Mouse (Mus musculus) heart, embryonic 11.5 days (tissue): ENCODE results near the gene Lpar1. TPM values are rescaled to one million over a fixed set of nuclear protein-coding genes. Genes with fewer than 3 reads are reported as not detected.
A peak's percentile ranks its signal among the peaks of the same experiment; 100 is the strongest.

Experiments used
- ATAC-seq: fragments of 200-750 bp; cut with Nextera tagmentation; replicated peaks from 2 replicates; pipeline ENCODE4 v1.8.0; 2017; ENCODE audit warnings: moderate library complexity; ENCODE audit not compliant: insufficient number of reproducible peaks, low FRiP score, low TSS enrichment
- H3K27ac ChIP-seq: fragments of 300-500 bp; sonication (generic); 2 replicates; pipeline ENCODE4 v1.5.1; 2014; ENCODE audit warnings: mild to moderate bottlenecking, low read depth, low read length
- H3K27me3 ChIP-seq: fragments of 300-500 bp; sonication (generic); 2 replicates; pipeline ENCODE4 v1.6.1; 2014; ENCODE audit warnings: mild to moderate bottlenecking, low read length, mixed read lengths; ENCODE audit not compliant: control insufficient read depth, insufficient read depth
- H3K36me3 ChIP-seq: fragments of 300-500 bp; sonication (generic); 2 replicates; pipeline ENCODE4 v1.6.1; 2014; ENCODE audit warnings: mild to moderate bottlenecking, low read length, moderate library complexity, mixed read lengths; ENCODE audit not compliant: control insufficient read depth, insufficient read depth
- H3K4me1 ChIP-seq: fragments of 300-500 bp; sonication (generic); 2 replicates; pipeline ENCODE4 v1.6.1; 2014; ENCODE audit warnings: low read length; ENCODE audit not compliant: control insufficient read depth, insufficient read depth
- H3K4me2 ChIP-seq: fragments of 300-500 bp; sonication (generic); 2 replicates; pipeline ENCODE4 v1.6.1; 2014; ENCODE audit warnings: mild to moderate bottlenecking, moderate library complexity
- H3K4me3 ChIP-seq: fragments of 300-500 bp; sonication (generic); 2 replicates; pipeline ENCODE4 v1.5.1; 2014; ENCODE audit warnings: low read depth, low read length
- H3K9ac ChIP-seq: fragments of 300-500 bp; sonication (generic); 2 replicates; pipeline ENCODE4 v1.6.1; 2014; ENCODE audit warnings: mild to moderate bottlenecking, low read depth, low read length, moderate library complexity
- H3K9me3 ChIP-seq: fragments of 300-500 bp; sonication (generic); replicated peaks from 2 replicates; pipeline ENCODE4 v1.6.1; 2016; ENCODE audit warnings: low read length; ENCODE audit not compliant: control insufficient read depth
- WGBS: fragments of 180-500 bp; shearing (Covaris S2); extraction: QIAGEN DNeasy Blood & Tissue Kit; methylation state at CpG from one replicate; pipeline ENCODE4 v1.1.7; 2014; ENCODE audit not compliant: insufficient replicate concordance; 5-methylcytosine and 5-hydroxymethylcytosine counted together
- polyA plus RNA-seq: library from polyadenylated mRNA; unstranded; fragments of >200 nt; fragmentation: Nextera tagmentation; extraction: Ambion mirVana; gene quantifications from 2 replicates; pipeline ENCODE4 v1.2.1, GENCODE M21; 2014

Lpar1 gene
- polyA plus RNA-seq, 1 experiment from 2014 or later: 20.5 TPM

GRCm38 (mm10) chr4:58574024-58574423 is 20.3 kb upstream of the Lpar1 start:
- no peaks in the 10 kb centered on the region for H3K4me1 ChIP-seq
- H3K4me3 ChIP-seq: no peak overlapping the region
- no peak overlapping the region for H3K9ac ChIP-seq
- no peaks in the 10 kb centered on the region for H3K36me3 ChIP-seq
- no peak overlapping the region for H3K27ac ChIP-seq
- no peak overlapping the region for H3K4me2 ChIP-seq
- no peak for ATAC-seq
- H3K27me3 ChIP-seq: no peaks in the 10 kb centered on the region
- no peaks in the 10 kb centered on the region for H3K9me3 ChIP-seq
- WGBS: 74% methylated on average over 6 of the region's 6 CpGs

- H3K9ac ChIP-seq: no peak overlapping the region
- no peak overlapping the region for H3K4me2 ChIP-seq
- ATAC-seq: no peak
- H3K4me3 ChIP-seq: no peak overlapping the region
- WGBS: 67% methylated on average over 2 of the region's 2 CpGs
- no peaks in the 10 kb centered on the region for H3K36me3 ChIP-seq
- H3K27ac ChIP-seq: no peak overlapping the region
- no peaks in the 10 kb centered on the region for H3K4me1 ChIP-seq
- H3K27me3 ChIP-seq: no peaks in the 10 kb centered on the region
- H3K9me3 ChIP-seq: no peaks in the 10 kb centered on the region
These were observed 18.7 kb upstream of the Lpar1 start for GRCm38 (mm10) chr4:58572446-58572845.

GRCm38 (mm10) chr4:58571661-58572060 is 18.0 kb upstream of the Lpar1 start:
- ATAC-seq: no peak
- no peaks in the 10 kb centered on the region for H3K4me1 ChIP-seq
- H3K9me3 ChIP-seq: no peaks in the 10 kb centered on the region
- 12% methylated on average over 3 of the region's 3 CpGs for WGBS
- no peak overlapping the region for H3K9ac ChIP-seq
- no peaks in the 10 kb centered on the region for H3K27me3 ChIP-seq
- no peak overlapping the region for H3K27ac ChIP-seq
- no peak overlapping the region for H3K4me3 ChIP-seq
- no peak overlapping the region for H3K4me2 ChIP-seq
- no peaks in the 10 kb centered on the region for H3K36me3 ChIP-seq

DNA sequence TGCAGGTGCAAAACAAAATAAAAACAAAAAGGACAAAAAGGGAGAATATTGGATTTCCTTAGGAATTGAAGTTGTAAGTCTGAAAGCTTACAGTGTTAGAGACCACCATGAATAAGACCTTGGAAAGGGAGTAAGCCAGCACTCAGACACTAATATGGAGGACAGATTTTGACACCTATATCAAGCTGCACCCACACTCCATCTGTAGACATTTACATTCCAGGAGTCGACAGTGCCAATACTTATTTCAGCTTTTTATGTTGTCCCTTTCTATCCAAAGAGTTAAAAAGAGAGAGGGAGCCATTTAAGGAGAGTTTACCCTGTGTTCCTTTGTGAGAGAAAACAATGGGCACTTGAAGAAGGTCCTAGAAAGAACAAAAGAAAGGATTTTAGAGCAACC is 17.5 kb upstream of the Lpar1 start:
- Histone ChIP-seq H3K27ac (no peak overlapping the region), H3K9ac (no peak overlapping the region)

GRCm38 (mm10) chr4:58568486-58568885 is 14.8 kb upstream of the Lpar1 start:
- WGBS: 78% methylated on average over 8 of the region's 8 CpGs

More for the DNA sequence above, 17.5 kb upstream of the Lpar1 start:
- H3K4me2 ChIP-seq: no peak overlapping the region
- no peak for ATAC-seq
- no peak overlapping the region for H3K4me3 ChIP-seq
- H3K27me3 ChIP-seq: no peaks in the 10 kb centered on the region
- H3K36me3 ChIP-seq: no peaks in the 10 kb centered on the region
- 51% methylated on average over 1 of the region's 1 CpGs for WGBS
- no peaks in the 10 kb centered on the region for H3K9me3 ChIP-seq
- no peaks in the 10 kb centered on the region for H3K4me1 ChIP-seq

GRCm38 (mm10) chr4:58562776-58563175 is 9.1 kb upstream of the Lpar1 start:
- no peak for ATAC-seq
- no peaks in the 10 kb centered on the region for H3K9me3 ChIP-seq

More at GRCm38 (mm10) chr4:58568486-58568885, 14.8 kb upstream of the Lpar1 start:
- H3K4me1 ChIP-seq: no peaks in the 10 kb centered on the region
- no peaks in the 10 kb centered on the region for H3K27me3 ChIP-seq
- no peak overlapping the region for H3K4me3 ChIP-seq
- no peak overlapping the region for H3K9ac ChIP-seq
- no peaks in the 10 kb centered on the region for H3K36me3 ChIP-seq
- no peak overlapping the region for H3K27ac ChIP-seq
- H3K4me2 ChIP-seq: no peak overlapping the region
- H3K9me3 ChIP-seq: no peaks in the 10 kb centered on the region
- no peak for ATAC-seq

GRCm38 (mm10) chr4:58557001-58557400 is 3.3 kb upstream of the Lpar1 start:
- Histone ChIP-seq H3K4me3 (no peak overlapping the region), H3K27me3 (no peaks in the 10 kb centered on the region), H3K4me2 (no peak overlapping the region), H3K9ac (no peak overlapping the region), H3K27ac (no peak overlapping the region), H3K4me1 (0 out of 2 replicates have a peak, but pooled peaks cover 3% of the 10 kb centered on the region), H3K9me3 (no peaks in the 10 kb centered on the region), H3K36me3 (no peaks in the 10 kb centered on the region)
- ATAC-seq: no peak
- 61% methylated on average over 3 of the region's 3 CpGs for WGBS

More at GRCm38 (mm10) chr4:58562776-58563175, 9.1 kb upstream of the Lpar1 start:
- H3K27ac ChIP-seq: no peak overlapping the region
- H3K4me1 ChIP-seq: no peaks in the 10 kb centered on the region
- 79% methylated on average over 1 of the region's 1 CpGs for WGBS
- no peaks in the 10 kb centered on the region for H3K27me3 ChIP-seq
- H3K4me2 ChIP-seq: no peak overlapping the region
- H3K36me3 ChIP-seq: no peaks in the 10 kb centered on the region
- H3K9ac ChIP-seq: no peak overlapping the region
- no peak overlapping the region for H3K4me3 ChIP-seq

DNA sequence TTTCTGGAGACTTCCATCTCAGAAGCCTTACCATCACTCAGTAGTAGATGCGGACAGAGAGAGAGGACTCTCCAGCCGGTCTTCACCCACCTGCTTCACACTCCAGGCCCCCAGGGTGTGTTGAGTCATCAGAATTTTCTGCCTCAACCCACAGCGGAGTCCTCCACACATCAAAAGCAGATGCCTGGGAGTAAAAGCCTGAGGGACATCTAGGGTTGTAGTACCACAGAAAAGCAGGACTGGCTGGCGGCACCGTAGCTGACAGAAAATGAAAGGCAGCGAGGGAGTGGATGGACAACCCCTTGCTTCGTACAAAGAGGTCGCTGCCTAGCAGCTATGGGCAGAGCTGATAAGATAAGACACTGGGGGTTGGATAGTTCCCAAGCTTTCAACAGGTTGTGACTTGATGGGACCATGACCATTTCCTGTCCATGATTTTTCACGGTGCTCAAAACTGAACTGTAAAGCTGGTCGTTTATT is 701 bp upstream of the Lpar1 start:
- peak overlapping the region; percentile 98 for H3K4me2 ChIP-seq
- peak overlapping the region; percentile 0; the same call in 1 of the 2 replicates for H3K4me3 ChIP-seq
- H3K9me3 ChIP-seq: no peaks in the 10 kb centered on the region
- 0 out of 2 replicates have a peak, but pooled peaks cover 3% of the 10 kb centered on the region for H3K4me1 ChIP-seq
- no peak overlapping the region for H3K27ac ChIP-seq
- H3K9ac ChIP-seq: no peak overlapping the region
- ATAC-seq: no peak
- WGBS: 19% methylated on average over 10 of the region's 10 CpGs
- no peaks in the 10 kb centered on the region for H3K27me3 ChIP-seq
- H3K36me3 ChIP-seq: no peaks in the 10 kb centered on the region
